Mouse (Mus musculus): ENCODE measurements around the gene Gbx2. TPM values are rescaled to one million over a fixed set of nuclear protein-coding genes. Genes with fewer than 3 reads are reported as not detected.
A peak's percentile ranks its signal among the peaks of the same experiment; 100 is the strongest.

Gbx2 gene
- polyA plus RNA-seq, 1 experiment from 2014 or later: 33.0 TPM

- no peaks in the 10 kb centered on the region for H3K9me3 ChIP-seq (ENCODE audit: control insufficient read depth, low read length)
- no peak overlapping the region for H3K9ac ChIP-seq (ENCODE audit: low read depth, low read length)
- ATAC-seq: no peak
- peaks cover 12% of the 10 kb centered on the region for H3K4me1 ChIP-seq (ENCODE audit: control insufficient read depth, insufficient read depth, low read depth, low read length)
- H3K4me2 ChIP-seq (ENCODE audit: low read length): no peak overlapping the region
- H3K4me3 ChIP-seq (ENCODE audit: low read length): no peak overlapping the region
- H3K27me3 ChIP-seq (replicated peaks; ENCODE audit: control insufficient read depth, insufficient read depth, low read length): peaks cover 3% of the 10 kb centered on the region; the same call in 1 of the 2 replicates
- WGBS: 32% methylated on average over 12 of the region's 12 CpGs
- no peaks in the 10 kb centered on the region for H3K36me3 ChIP-seq (ENCODE audit: control insufficient read depth, insufficient read depth, low read length)
- no peak overlapping the region for H3K27ac ChIP-seq (ENCODE audit: low read depth, low read length)
Measured at GRCm38 (mm10) chr1:89964426-89964825, 33.4 kb upstream of the Gbx2 start.

DNA sequence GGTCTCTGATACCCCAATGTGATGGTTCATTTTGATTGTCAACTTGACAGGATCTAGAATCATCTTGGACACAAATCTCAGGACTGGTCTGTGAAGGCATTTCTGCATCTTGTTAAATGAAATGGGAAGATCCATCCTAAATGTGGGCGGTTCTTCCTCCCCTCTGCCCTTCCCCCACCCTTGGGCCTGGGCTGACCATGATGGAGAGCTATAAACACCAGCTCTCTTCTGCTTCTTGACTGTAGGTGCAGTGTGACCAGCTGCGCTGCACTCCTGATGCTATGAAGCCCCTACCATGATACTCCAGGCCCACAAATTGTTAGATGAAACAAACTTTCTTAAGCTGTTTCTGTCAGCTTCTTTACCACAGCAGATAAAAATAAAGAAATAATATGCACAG is 32.3 kb upstream of the Gbx2 start:
- H3K4me2 ChIP-seq (ENCODE audit: low read length): no peak overlapping the region
- H3K9me3 ChIP-seq (ENCODE audit: control insufficient read depth, low read length): no peaks in the 10 kb centered on the region
- no peak overlapping the region for H3K27ac ChIP-seq (ENCODE audit: low read depth, low read length)
- H3K4me3 ChIP-seq (ENCODE audit: low read length): no peak overlapping the region
- H3K36me3 ChIP-seq (ENCODE audit: control insufficient read depth, insufficient read depth, low read length): no peaks in the 10 kb centered on the region
- H3K27me3 ChIP-seq (replicated peaks; ENCODE audit: control insufficient read depth, insufficient read depth, low read length): no peaks in the 10 kb centered on the region; the same call in 1 of the 2 replicates
- H3K4me1 ChIP-seq (ENCODE audit: control insufficient read depth, insufficient read depth, low read depth, low read length): peaks cover 4% of the 10 kb centered on the region; the same call in 1 of the 2 replicates
- no peak for ATAC-seq
- 88% methylated on average over 2 of the region's 2 CpGs for WGBS
- no peak overlapping the region for H3K9ac ChIP-seq (ENCODE audit: low read depth, low read length)

DNA sequence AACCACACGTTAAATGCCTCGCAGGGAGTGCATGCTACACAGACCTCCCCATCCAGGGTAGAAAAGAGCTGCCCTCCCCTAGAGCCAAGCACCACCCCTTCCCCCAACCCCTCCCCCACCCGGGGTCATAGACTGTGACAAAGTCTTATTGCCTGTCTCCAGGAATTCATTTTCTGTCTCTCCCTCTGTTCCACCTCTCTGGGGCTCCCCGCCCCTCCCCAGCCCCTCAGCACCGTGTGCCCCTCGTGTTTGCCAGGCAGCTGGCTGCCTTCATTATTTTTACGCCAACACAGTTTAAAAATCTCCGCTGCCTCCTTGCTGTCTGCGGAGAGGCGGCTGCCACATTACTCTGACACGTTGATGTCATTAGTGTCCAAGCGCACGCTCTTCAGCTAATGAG is 31.1 kb upstream of the Gbx2 start:
- Histone ChIP-seq H3K27ac (ENCODE audit: low read depth, low read length) (no peak overlapping the region), H3K4me3 (ENCODE audit: low read length) (no peak overlapping the region), H3K36me3 (ENCODE audit: control insufficient read depth, insufficient read depth, low read length) (no peaks in the 10 kb centered on the region), H3K4me1 (ENCODE audit: control insufficient read depth, insufficient read depth, low read depth, low read length) (peaks cover 4% of the 10 kb centered on the region; the same call in 1 of the 2 replicates), H3K4me2 (ENCODE audit: low read length) (peak overlapping the region; percentile 38; the same call in 1 of the 2 replicates), H3K27me3 (replicated peaks; ENCODE audit: control insufficient read depth, insufficient read depth, low read length) (no peaks in the 10 kb centered on the region; the same call in 1 of the 2 replicates), H3K9me3 (ENCODE audit: control insufficient read depth, low read length) (no peaks in the 10 kb centered on the region), H3K9ac (ENCODE audit: low read depth, low read length) (0 out of 2 replicates have a peak overlapping the region, but pooled peaks have one; percentile 27)
- 7% methylated on average over 13 of the region's 13 CpGs for WGBS
- ATAC-seq: peak; percentile 60; the same call in 1 of the 2 replicates

DNA sequence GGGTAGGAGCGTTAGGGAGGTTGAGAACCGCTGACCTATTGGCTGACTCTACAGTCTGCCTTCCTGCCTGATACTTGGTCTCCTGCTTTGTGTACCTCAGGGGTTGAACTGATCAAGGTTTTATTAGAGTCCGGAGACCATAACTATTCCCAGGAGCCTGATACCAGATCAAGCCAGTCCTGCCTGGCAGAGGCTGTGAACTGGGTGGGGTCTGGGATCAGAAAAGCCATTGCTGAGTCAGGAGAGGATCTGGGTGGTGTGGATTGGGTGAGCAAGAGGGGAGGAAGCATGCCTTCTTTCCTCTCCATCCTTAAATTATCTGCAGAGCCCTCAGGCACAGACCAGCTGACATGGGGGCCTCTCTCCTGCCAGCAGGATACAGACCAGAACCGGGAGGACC is 28.4 kb upstream of the Gbx2 start:
- Histone ChIP-seq H3K4me1 (ENCODE audit: control insufficient read depth, insufficient read depth, low read depth, low read length) (peaks cover 4% of the 10 kb centered on the region; the same call in 1 of the 2 replicates), H3K9ac (ENCODE audit: low read depth, low read length) (no peak overlapping the region), H3K9me3 (ENCODE audit: control insufficient read depth, low read length) (no peaks in the 10 kb centered on the region), H3K4me2 (ENCODE audit: low read length) (no peak overlapping the region), H3K36me3 (ENCODE audit: control insufficient read depth, insufficient read depth, low read length) (no peaks in the 10 kb centered on the region), H3K4me3 (ENCODE audit: low read length) (no peak overlapping the region), H3K27me3 (replicated peaks; ENCODE audit: control insufficient read depth, insufficient read depth, low read length) (no peaks in the 10 kb centered on the region; the same call in 1 of the 2 replicates), H3K27ac (ENCODE audit: low read depth, low read length) (no peak overlapping the region)
- 81% methylated on average over 4 of the region's 4 CpGs for WGBS
- ATAC-seq: no peak

GRCm38 (mm10) chr1:89943202-89943601 is 12.2 kb upstream of the Gbx2 start:
- Histone ChIP-seq H3K9ac (ENCODE audit: low read depth, low read length) (no peak overlapping the region), H3K4me1 (ENCODE audit: control insufficient read depth, insufficient read depth, low read depth, low read length) (peaks cover 7% of the 10 kb centered on the region), H3K36me3 (ENCODE audit: control insufficient read depth, insufficient read depth, low read length) (no peaks in the 10 kb centered on the region), H3K27ac (ENCODE audit: low read depth, low read length) (no peak overlapping the region), H3K27me3 (replicated peaks; ENCODE audit: control insufficient read depth, insufficient read depth, low read length) (peaks cover 33% of the 10 kb centered on the region), H3K9me3 (ENCODE audit: control insufficient read depth, low read length) (no peaks in the 10 kb centered on the region), H3K4me2 (ENCODE audit: low read length) (peak overlapping the region; percentile 24), H3K4me3 (ENCODE audit: low read length) (no peak overlapping the region)
- ATAC-seq: peak; percentile 65; the same call in 1 of the 2 replicates
- 3% methylated on average over 16 of the region's 16 CpGs for WGBS

DNA sequence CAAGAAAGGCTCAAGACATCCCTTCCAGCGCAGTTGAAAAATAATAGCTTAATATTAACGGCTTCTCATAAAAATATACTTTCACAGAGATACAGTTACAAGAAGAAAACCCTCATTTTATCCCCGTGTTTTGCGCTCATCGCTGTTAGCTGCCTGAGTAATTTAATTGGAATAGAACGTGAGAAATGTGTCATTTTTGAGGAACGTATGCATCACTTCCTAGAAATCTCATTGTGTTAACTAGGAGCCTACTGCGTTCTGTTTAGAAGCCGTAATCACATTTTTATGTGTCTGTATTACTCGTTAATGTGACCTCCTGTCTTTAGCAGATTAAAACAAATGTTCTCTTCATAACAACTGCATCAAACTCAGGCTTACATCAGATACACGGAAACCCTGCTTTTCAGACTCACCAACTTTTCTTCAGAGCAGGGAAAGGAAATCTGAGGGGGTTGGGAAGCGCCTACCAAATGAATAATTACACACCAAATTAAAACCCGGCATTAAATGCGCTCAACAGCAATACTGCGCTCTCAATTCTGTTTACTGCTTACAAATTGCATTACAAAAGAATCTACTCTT is 11.5 kb upstream of the Gbx2 start:
- no peak overlapping the region for H3K9ac ChIP-seq (ENCODE audit: low read depth, low read length)
- no peaks in the 10 kb centered on the region for H3K9me3 ChIP-seq (ENCODE audit: control insufficient read depth, low read length)
- no peak overlapping the region for H3K27ac ChIP-seq (ENCODE audit: low read depth, low read length)
- peaks cover 40% of the 10 kb centered on the region for H3K27me3 ChIP-seq (replicated peaks; ENCODE audit: control insufficient read depth, insufficient read depth, low read length)
- peaks cover 7% of the 10 kb centered on the region for H3K4me1 ChIP-seq (ENCODE audit: control insufficient read depth, insufficient read depth, low read depth, low read length)
- H3K4me2 ChIP-seq (ENCODE audit: low read length): peak overlapping the region; percentile 70
- peak overlapping the region; percentile 38 for H3K4me3 ChIP-seq (ENCODE audit: low read length)
- ATAC-seq: no peak
- no peaks in the 10 kb centered on the region for H3K36me3 ChIP-seq (ENCODE audit: control insufficient read depth, insufficient read depth, low read length)
- 2% methylated on average over 15 of the region's 15 CpGs for WGBS

- peaks cover 7% of the 10 kb centered on the region for H3K4me1 ChIP-seq (ENCODE audit: control insufficient read depth, insufficient read depth, low read depth, low read length)
- H3K9me3 ChIP-seq (ENCODE audit: control insufficient read depth, low read length): no peaks in the 10 kb centered on the region
- ATAC-seq: peak; percentile 34; the same call in 1 of the 2 replicates
- H3K9ac ChIP-seq (ENCODE audit: low read depth, low read length): peak overlapping the region; percentile 60
- H3K27me3 ChIP-seq (replicated peaks; ENCODE audit: control insufficient read depth, insufficient read depth, low read length): peaks cover 46% of the 10 kb centered on the region
- 0 out of 2 replicates have a peak overlapping the region, but pooled peaks have one; percentile 49 for H3K27ac ChIP-seq (ENCODE audit: low read depth, low read length)
- peak overlapping the region; percentile 38 for H3K4me3 ChIP-seq (ENCODE audit: low read length)
- no peaks in the 10 kb centered on the region for H3K36me3 ChIP-seq (ENCODE audit: control insufficient read depth, insufficient read depth, low read length)
- peak overlapping the region; percentile 70 for H3K4me2 ChIP-seq (ENCODE audit: low read length)
- WGBS: under 1% methylated on average over 40 of the region's 40 CpGs
Measured at GRCm38 (mm10) chr1:89941701-89942381, 10.9 kb upstream of the Gbx2 start.

DNA sequence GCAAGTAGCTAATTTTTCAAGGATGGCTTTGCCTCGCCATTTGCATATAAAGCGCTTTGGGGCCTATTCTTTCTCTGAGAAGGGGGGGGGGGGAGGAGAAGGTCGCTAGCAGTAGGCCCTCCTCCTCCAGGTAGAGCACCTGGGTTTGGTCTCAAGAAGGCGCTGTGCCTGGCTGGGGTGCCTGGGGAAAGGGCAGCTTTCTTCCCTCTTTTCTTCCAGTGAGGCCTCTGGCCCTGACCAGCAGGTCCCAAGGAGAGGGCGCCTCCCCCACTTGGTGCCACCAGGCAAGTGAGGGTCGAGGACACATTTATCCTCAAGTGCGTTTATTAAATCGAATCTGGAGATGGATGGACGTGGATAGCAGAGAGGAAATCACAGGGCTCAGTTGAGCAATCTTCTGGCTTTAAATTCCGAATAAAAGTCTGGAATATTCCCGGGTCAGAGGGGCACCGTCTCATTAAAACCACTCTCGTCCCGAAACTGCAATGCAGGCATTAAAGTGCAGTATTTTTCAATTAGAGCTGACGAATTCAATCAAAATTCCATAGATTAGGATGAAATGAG is 10.1 kb upstream of the Gbx2 start:
- Histone ChIP-seq H3K4me3 (ENCODE audit: low read length) (no peak overlapping the region), H3K4me1 (ENCODE audit: control insufficient read depth, insufficient read depth, low read depth, low read length) (peaks cover 7% of the 10 kb centered on the region), H3K27ac (ENCODE audit: low read depth, low read length) (no peak overlapping the region), H3K9me3 (ENCODE audit: control insufficient read depth, low read length) (no peaks in the 10 kb centered on the region), H3K4me2 (ENCODE audit: low read length) (peak overlapping the region; percentile 70), H3K36me3 (ENCODE audit: control insufficient read depth, insufficient read depth, low read length) (no peaks in the 10 kb centered on the region), H3K27me3 (replicated peaks; ENCODE audit: control insufficient read depth, insufficient read depth, low read length) (peaks cover 53% of the 10 kb centered on the region), H3K9ac (ENCODE audit: low read depth, low read length) (no peak overlapping the region)
- WGBS: 12% methylated on average over 15 of the region's 15 CpGs
- no peak for ATAC-seq
